Mouse (Mus musculus) liver, adult 2 months (tissue): Measurements from ENCODE around the gene Oas1a.

Source experiments
- CTCF ChIP-seq: fragments of 200-500 bp; IDR thresholded peaks from 2 replicates; pipeline ENCODE4 v1.5.1; 2011; ENCODE audit warnings: low read depth, low read length, control low read depth
- POLR2A ChIP-seq: fragments of 200-500 bp; IDR thresholded peaks from 2 replicates; pipeline ENCODE4 v1.6.1; 2011; ENCODE audit warnings: low read length, control low read depth; ENCODE audit not compliant: insufficient read depth; ENCODE audit errors: extremely low read depth

- TF ChIP-seq CTCF (peak; percentile 52), POLR2A (no peak)
Measured at GRCm38 (mm10) chr5:120865336-120865860, 41.9 kb downstream of the Oas1a start.
